Mouse (Mus musculus) small intestine, adult 2 months (tissue): ENCODE measurements at regions not wholly inside any gene's neighbourhood (a gene's known extent, or its start where the extent isn't known, plus 50 kb on each side); places are given as distances from the start of the nearest gene placed in this dataset.

Experiments
- H3K27ac ChIP-seq: fragments of 200-500 bp; 2 replicates; pipeline ENCODE4 v1.5.1; 2012; ENCODE audit warnings: low read depth, low read length, control low read depth, inconsistent platforms; ENCODE audit not compliant: insufficient read depth
- H3K27me3 ChIP-seq: fragments of 200-500 bp; 2 replicates; pipeline ENCODE4 v1.6.1; 2012; ENCODE audit warnings: mild to moderate bottlenecking, moderate library complexity, low read length, inconsistent platforms; ENCODE audit not compliant: control insufficient read depth, insufficient read depth
- H3K36me3 ChIP-seq: fragments of 200-500 bp; 2 replicates; pipeline ENCODE4 v1.6.1; 2012; ENCODE audit warnings: mild to moderate bottlenecking, low read length, control low read depth, inconsistent platforms; ENCODE audit not compliant: control insufficient read depth, insufficient read depth
- H3K4me1 ChIP-seq: fragments of 200-500 bp; 2 replicates; pipeline ENCODE4 v1.6.1; 2012; ENCODE audit warnings: low read length, inconsistent platforms, mixed read lengths; ENCODE audit not compliant: control insufficient read depth, insufficient read depth, insufficient read length
- H3K4me3 ChIP-seq: fragments of 200-500 bp; 2 replicates; pipeline ENCODE4 v1.5.1; 2012; ENCODE audit warnings: low read depth, mild to moderate bottlenecking, control low read depth, inconsistent platforms, low read length, moderate library complexity
- CTCF ChIP-seq: fragments of 200-500 bp; IDR thresholded peaks from 2 replicates; pipeline ENCODE4 v1.5.1; 2012; ENCODE audit warnings: low read depth, mild to moderate bottlenecking, control low read depth, inconsistent platforms, low read length, moderate library complexity, mixed read lengths; ENCODE audit not compliant: insufficient replicate concordance, insufficient read length; ENCODE audit errors: extremely low read depth
- POLR2A ChIP-seq: fragments of 200-500 bp; IDR thresholded peaks from 2 replicates; pipeline ENCODE4 v1.6.1; 2012; ENCODE audit warnings: low read depth, mild to moderate bottlenecking, control low read depth, inconsistent platforms, low read length, moderate library complexity
- WGBS: fragments of 180-500 bp; shearing (Covaris S2); methylation state at CpG from one replicate; pipeline ENCODE4 v1.1.7; 2018; 5-methylcytosine and 5-hydroxymethylcytosine counted together

GRCm38 (mm10) chr12:73830122-73830521, 71.1 kb upstream of the Hif1a start:
- Histone ChIP-seq H3K27me3 (no peaks in the 10 kb centered on the region), H3K4me1 (peaks cover 3% of the 10 kb centered on the region; the same call in 1 of the 2 replicates), H3K36me3 (no peaks in the 10 kb centered on the region), H3K27ac (no peak overlapping the region), H3K4me3 (no peak overlapping the region)
- TF ChIP-seq POLR2A (no peak), CTCF (no peak)
- WGBS, result 76% methylated on average over 7 of the region's 7 CpGs

- no peak for TF ChIP-seq CTCF
- TF ChIP-seq POLR2A, result no peak
- peaks cover 4% of the 10 kb centered on the region; the same call in 1 of the 2 replicates for H3K4me1 ChIP-seq
- 86% methylated on average over 10 of the region's 10 CpGs for WGBS
Observed at GRCm38 (mm10) chr12:73830551-73831203, 70.5 kb upstream of the Hif1a start.

GRCm38 (mm10) chr12:73831204-73831595, 70.0 kb upstream of the Hif1a start:
- TF ChIP-seq CTCF, result no peak
- TF ChIP-seq POLR2A, result no peak
- Histone ChIP-seq H3K4me1 (peaks cover 6% of the 10 kb centered on the region; the same call in 1 of the 2 replicates), H3K4me3 (no peak overlapping the region), H3K36me3 (no peaks in the 10 kb centered on the region), H3K27ac (no peak overlapping the region), H3K27me3 (no peaks in the 10 kb centered on the region)
- 83% methylated on average over 7 of the region's 7 CpGs for WGBS

More at GRCm38 (mm10) chr12:73830551-73831203, 70.5 kb upstream of the Hif1a start:
- no peak overlapping the region for H3K27ac ChIP-seq
- no peaks in the 10 kb centered on the region for H3K27me3 ChIP-seq
- H3K4me3 ChIP-seq, result no peak overlapping the region
- H3K36me3 ChIP-seq, result no peaks in the 10 kb centered on the region

DNA sequence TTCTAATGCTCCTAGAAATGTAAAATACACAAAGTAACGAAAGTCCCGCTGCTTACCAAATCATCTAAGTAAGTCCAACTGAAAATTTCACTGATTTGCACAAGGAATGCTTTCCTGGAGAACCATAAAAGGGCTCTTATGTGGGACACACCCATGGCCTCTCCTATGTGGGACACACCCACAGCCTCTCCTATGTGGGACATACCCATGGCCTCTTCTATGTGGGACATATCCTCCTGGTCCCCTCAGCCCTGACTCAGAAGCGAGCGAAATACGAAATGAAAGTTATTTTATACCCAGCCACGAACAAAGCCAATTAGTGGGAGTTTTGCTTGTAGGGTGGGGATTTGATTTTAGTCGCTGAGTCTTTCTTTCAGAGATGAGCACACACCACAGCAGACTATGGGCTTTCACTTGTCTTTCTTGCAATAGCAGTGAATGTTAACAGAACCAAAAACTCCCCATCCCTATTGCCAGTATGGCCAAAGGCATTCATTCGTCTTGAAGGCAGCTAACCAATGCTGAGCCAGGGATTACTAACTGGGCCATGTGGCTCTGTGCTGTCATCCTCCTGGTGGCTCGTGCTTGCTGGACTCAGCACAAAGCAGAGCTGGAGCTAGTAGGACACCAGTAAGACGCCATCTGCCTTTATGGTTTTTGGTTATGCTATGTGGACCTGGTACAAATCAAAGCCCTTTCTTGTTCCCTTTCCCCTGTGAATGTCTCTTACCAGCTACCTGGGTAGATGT, 69.4 kb upstream of the Hif1a start:
- Histone ChIP-seq H3K36me3 (no peaks in the 10 kb centered on the region), H3K27me3 (no peaks in the 10 kb centered on the region), H3K4me1 (peaks cover 6% of the 10 kb centered on the region; the same call in 1 of the 2 replicates), H3K27ac (no peak overlapping the region), H3K4me3 (no peak overlapping the region)
- TF ChIP-seq CTCF (no peak), POLR2A (no peak)
- 69% methylated on average over 10 of the region's 10 CpGs for WGBS

GRCm38 (mm10) chr12:73832789-73833188, 68.4 kb upstream of the Hif1a start:
- H3K36me3 ChIP-seq, result no peaks in the 10 kb centered on the region
- peaks cover 13% of the 10 kb centered on the region; the same call in 1 of the 2 replicates for H3K4me1 ChIP-seq
- TF ChIP-seq CTCF (no peak), POLR2A (no peak)
- no peaks in the 10 kb centered on the region for H3K27me3 ChIP-seq
- no peak overlapping the region for H3K4me3 ChIP-seq
- WGBS, result 65% methylated on average over 3 of the region's 3 CpGs
- no peak overlapping the region for H3K27ac ChIP-seq

DNA sequence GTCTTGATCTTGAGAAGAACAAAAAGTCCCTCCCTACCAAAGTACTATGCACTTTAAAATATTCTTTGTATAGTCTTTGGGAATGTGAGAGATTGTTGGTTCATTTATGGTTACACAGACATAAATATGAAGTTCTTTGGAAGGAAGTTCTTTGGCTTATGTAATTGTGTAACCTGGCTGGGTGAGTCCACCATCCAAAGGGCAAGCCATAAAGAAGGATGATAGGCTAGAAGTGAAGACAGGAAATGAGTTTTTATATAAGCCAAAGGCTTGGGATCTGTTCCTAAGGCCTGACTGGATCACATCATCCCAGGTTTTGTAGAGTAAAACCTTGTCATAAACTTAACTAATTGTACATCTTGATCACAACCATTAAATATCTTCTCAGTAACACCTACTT, 65.0 kb upstream of the Hif1a start:
- H3K27me3 ChIP-seq, result no peaks in the 10 kb centered on the region
- H3K36me3 ChIP-seq, result no peaks in the 10 kb centered on the region
- H3K4me3 ChIP-seq, result no peak overlapping the region
- H3K27ac ChIP-seq, result peak overlapping the region; percentile 66; the same call in 1 of the 2 replicates
- TF ChIP-seq POLR2A (no peak), CTCF (no peak)
- H3K4me1 ChIP-seq, result peaks cover 24% of the 10 kb centered on the region; the same call in 1 of the 2 replicates

GRCm38 (mm10) chr12:73837036-73837435, 64.1 kb upstream of the Hif1a start:
- no peak for TF ChIP-seq CTCF
- TF ChIP-seq POLR2A, result no peak
- Histone ChIP-seq H3K4me3 (no peak overlapping the region), H3K4me1 (peaks cover 22% of the 10 kb centered on the region; the same call in 1 of the 2 replicates), H3K36me3 (no peaks in the 10 kb centered on the region), H3K27me3 (no peaks in the 10 kb centered on the region), H3K27ac (no peak overlapping the region)
- 89% methylated on average over 1 of the region's 1 CpGs for WGBS
